Comparison of ENCODE assay signal across 29 mouse cellular contexts in the genomic region with DNA sequence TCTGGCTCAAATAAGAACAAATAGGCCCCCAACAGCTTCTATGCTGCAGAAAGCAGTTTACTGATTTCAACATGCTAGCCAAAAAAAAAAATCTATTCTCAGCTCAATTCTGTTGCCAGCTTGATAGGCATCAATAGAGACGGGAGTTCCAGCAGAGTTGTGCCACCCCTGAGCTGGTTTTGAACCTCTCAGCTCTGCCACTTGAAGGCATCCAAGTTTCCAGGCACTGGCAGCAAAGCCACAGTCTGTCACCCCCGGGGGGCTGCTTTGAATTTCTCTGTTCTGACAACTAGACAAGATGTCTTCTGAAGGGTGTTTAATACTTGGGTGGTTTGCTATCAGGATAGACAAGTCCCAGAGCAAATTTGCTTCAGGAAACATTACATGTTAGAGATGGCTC.
A peak's percentile ranks its signal among the peaks of the same experiment; 100 is the strongest.
DNase-seq lines count a peak whose midpoint lies in the region; ATAC-seq and TF ChIP-seq lines count a peak whose summit lies in the region.
"Had no signal": no experiment of that assay in that cellular context is flagged by ENCODE, and none has a peak within 500 bp of the region (broad histone marks: within the 10 kb centered on the region; RNA-seq: fewer than 3 reads in every experiment).

No protein-coding gene starts in this region.

- WGBS in hindbrain, embryonic 16.5 days: 66% methylated on average over 2 of the region's 2 CpGs
- whole genome bisulfite sequencing in hindbrain, embryonic 11.5 days: 72% methylated on average over 2 of the region's 2 CpGs
- WGBS in midbrain, postnatal 0 days: 58% methylated on average over 2 of the region's 2 CpGs
- 78% methylated on average over 2 of the region's 2 CpGs for WGBS in midbrain, embryonic 14.5 days
- 74% methylated on average over 2 of the region's 2 CpGs for WGBS in intestine, postnatal 0 days

- peak; percentile 58 to 63 for DNase-seq in cerebellum, postnatal 14 days
- DNase-seq in cerebellum, adult 8-10 months: no peak
- DNase-seq in hindbrain, embryonic 11.5 days (ENCODE audit: low spot score): no peak
- DNase-seq in midbrain, postnatal 0 days (ENCODE audit: low spot score): peak; percentile 58
- no peak for DNase-seq in midbrain, embryonic 14.5 days
- DNase-seq: adrenal gland, postnatal 10 days; gastrocnemius, postnatal 25 days; heart, adult 11 months; kidney, adult 18-20 months; kidney, postnatal 25 days; lung, embryonic 14.5 days; lung, postnatal 14 days; right cerebral cortex, postnatal 4 days; thymus, adult 18-20 months; thymus, postnatal 25 days had no signal

- no peaks in the 10 kb centered on the region for H3K9me3 ChIP-seq in hindbrain, embryonic 16.5 days (ENCODE audit: control insufficient read depth, low read length)
- no peaks in the 10 kb centered on the region for H3K9me3 ChIP-seq in hindbrain, embryonic 11.5 days (ENCODE audit: control insufficient read depth, low read length)
- no peaks in the 10 kb centered on the region for H3K9me3 ChIP-seq in midbrain, postnatal 0 days (ENCODE audit: low read length)
- H3K9me3 ChIP-seq in midbrain, embryonic 14.5 days (ENCODE audit: control insufficient read depth, low read length): no peaks in the 10 kb centered on the region
- H3K9me3 ChIP-seq in intestine, postnatal 0 days (ENCODE audit: control insufficient read depth): no peaks in the 10 kb centered on the region
- H3K9me3 ChIP-seq: embryonic facial prominence, embryonic 10.5 days; embryonic facial prominence, embryonic 15.5 days; heart, embryonic 10.5 days; heart, embryonic 15.5 days; hindbrain, embryonic 12.5 days; kidney, embryonic 15.5 days; limb, embryonic 12.5 days; liver, embryonic 15.5 days; midbrain, embryonic 15.5 days had no signal

- no peak for TF ChIP-seq CTCF in midbrain, postnatal 0 days (IDR thresholded peaks at IDR 0.05)
- TF ChIP-seq CTCF in intestine, postnatal 0 days (IDR thresholded peaks at IDR 0.05; ENCODE audit: low read depth): no peak

- no peaks in the 10 kb centered on the region for H3K27me3 ChIP-seq in hindbrain, embryonic 16.5 days (replicated peaks; ENCODE audit: control insufficient read depth, insufficient read depth, low read length)
- H3K27me3 ChIP-seq in hindbrain, embryonic 11.5 days (ENCODE audit: control insufficient read depth, insufficient read depth, low read length): no peaks in the 10 kb centered on the region
- H3K27me3 ChIP-seq in midbrain, postnatal 0 days (ENCODE audit: insufficient read depth, low read length): no peaks in the 10 kb centered on the region
- no peaks in the 10 kb centered on the region for H3K27me3 ChIP-seq in midbrain, embryonic 14.5 days (ENCODE audit: control insufficient read depth, insufficient read depth, low read length)
- H3K27me3 ChIP-seq in intestine, postnatal 0 days (replicated peaks; ENCODE audit: control insufficient read depth, insufficient read depth, low read length): no peaks in the 10 kb centered on the region
- H3K27me3 ChIP-seq: embryonic facial prominence, embryonic 15.5 days; heart, embryonic 15.5 days; hindbrain, embryonic 12.5 days; kidney, embryonic 15.5 days; liver, embryonic 15.5 days; midbrain, embryonic 15.5 days had no signal

- peak; percentile 64; the same call in 1 of the 2 replicates for ATAC-seq in hindbrain, embryonic 16.5 days
- ATAC-seq in hindbrain, embryonic 11.5 days (ENCODE audit: low FRiP score): no peak
- ATAC-seq in midbrain, postnatal 0 days (ENCODE audit: low FRiP score): no peak; the same call in 1 of the 2 replicates
- ATAC-seq in midbrain, embryonic 14.5 days (ENCODE audit: low FRiP score, low TSS enrichment): no peak
- ATAC-seq in intestine, postnatal 0 days: no peak
- ATAC-seq: inflammation-experienced regulatory T-cells, adult 6 months; midbrain, embryonic 15.5 days; Patski had no signal

- H3K4me1 ChIP-seq in hindbrain, embryonic 16.5 days (ENCODE audit: control insufficient read depth, insufficient read depth, low read depth, low read length): no peaks in the 10 kb centered on the region
- no peaks in the 10 kb centered on the region for H3K4me1 ChIP-seq in hindbrain, embryonic 11.5 days (replicated peaks; ENCODE audit: control insufficient read depth, insufficient read depth, low read length)
- H3K4me1 ChIP-seq in midbrain, postnatal 0 days (ENCODE audit: insufficient read depth, low read length): no peaks in the 10 kb centered on the region
- H3K4me1 ChIP-seq in midbrain, embryonic 14.5 days (ENCODE audit: control insufficient read depth, insufficient read depth, low read length): no peaks in the 10 kb centered on the region
- H3K4me1 ChIP-seq in intestine, postnatal 0 days (replicated peaks; ENCODE audit: control insufficient read depth, insufficient read depth, low read length): no peaks in the 10 kb centered on the region
- H3K4me1 ChIP-seq: embryonic facial prominence, embryonic 10.5 days; embryonic facial prominence, embryonic 15.5 days; hindbrain, embryonic 12.5 days; limb, embryonic 12.5 days; liver, embryonic 15.5 days; midbrain, embryonic 15.5 days had no signal

- no peak overlapping the region for H3K4me3 ChIP-seq in hindbrain, embryonic 16.5 days (ENCODE audit: low read length)
- H3K4me3 ChIP-seq in hindbrain, embryonic 11.5 days (ENCODE audit: low read depth, low read length): no peak overlapping the region
- H3K4me3 ChIP-seq in midbrain, postnatal 0 days (ENCODE audit: low read depth, low read length): no peak overlapping the region
- no peak overlapping the region for H3K4me3 ChIP-seq in midbrain, embryonic 14.5 days (replicated peaks; ENCODE audit: low read depth, low read length)
- H3K4me3 ChIP-seq in intestine, postnatal 0 days (ENCODE audit: low read depth, low read length): no peak overlapping the region
- H3K4me3 ChIP-seq: embryonic facial prominence, embryonic 10.5 days; embryonic facial prominence, embryonic 15.5 days; heart, embryonic 10.5 days; heart, embryonic 15.5 days; hindbrain, embryonic 12.5 days; kidney, embryonic 15.5 days; limb, embryonic 12.5 days; liver, embryonic 15.5 days; midbrain, embryonic 15.5 days had no signal

- H3K27ac ChIP-seq in hindbrain, embryonic 16.5 days (ENCODE audit: low read depth, low read length): no peak overlapping the region
- H3K27ac ChIP-seq in hindbrain, embryonic 11.5 days (ENCODE audit: low read depth, low read length): no peak overlapping the region
- H3K27ac ChIP-seq in midbrain, postnatal 0 days (ENCODE audit: low read depth, low read length): no peak overlapping the region
- no peak overlapping the region for H3K27ac ChIP-seq in midbrain, embryonic 14.5 days (replicated peaks; ENCODE audit: low read depth, low read length)
- no peak overlapping the region for H3K27ac ChIP-seq in intestine, postnatal 0 days (ENCODE audit: low read depth, low read length)
- H3K27ac ChIP-seq: embryonic facial prominence, embryonic 10.5 days; embryonic facial prominence, embryonic 15.5 days; heart, embryonic 10.5 days; heart, embryonic 15.5 days; hindbrain, embryonic 12.5 days; kidney, embryonic 15.5 days; limb, embryonic 12.5 days; liver, embryonic 15.5 days; midbrain, embryonic 15.5 days; stomach, postnatal 0 days had no signal

- no peaks in the 10 kb centered on the region for H3K36me3 ChIP-seq in hindbrain, embryonic 16.5 days (ENCODE audit: control insufficient read depth, insufficient read depth, low read length)
- H3K36me3 ChIP-seq in hindbrain, embryonic 11.5 days (ENCODE audit: control insufficient read depth, insufficient read depth, low read length): no peaks in the 10 kb centered on the region
- no peaks in the 10 kb centered on the region for H3K36me3 ChIP-seq in midbrain, postnatal 0 days (ENCODE audit: insufficient read depth, low read length)
- H3K36me3 ChIP-seq in midbrain, embryonic 14.5 days (ENCODE audit: control insufficient read depth, insufficient read depth, low read length): no peaks in the 10 kb centered on the region
- H3K36me3 ChIP-seq in intestine, postnatal 0 days (ENCODE audit: control insufficient read depth, insufficient read depth): no peaks in the 10 kb centered on the region
- H3K36me3 ChIP-seq: embryonic facial prominence, embryonic 10.5 days; embryonic facial prominence, embryonic 15.5 days; heart, embryonic 10.5 days; heart, embryonic 15.5 days; hindbrain, embryonic 12.5 days; kidney, embryonic 15.5 days; limb, embryonic 12.5 days; liver, embryonic 15.5 days; midbrain, embryonic 15.5 days had no signal

- H3K4me2 ChIP-seq in hindbrain, embryonic 16.5 days (ENCODE audit: low read length): no peak overlapping the region
- H3K4me2 ChIP-seq in hindbrain, embryonic 11.5 days (replicated peaks; ENCODE audit: low read depth, low read length): no peak overlapping the region
- H3K4me2 ChIP-seq in midbrain, postnatal 0 days (ENCODE audit: low read depth, low read length, poor library complexity, severe bottlenecking): no peak overlapping the region
- H3K4me2 ChIP-seq in midbrain, embryonic 14.5 days (ENCODE audit: low read length): no peak overlapping the region
- no peak overlapping the region for H3K4me2 ChIP-seq in intestine, postnatal 0 days (replicated peaks; ENCODE audit: low read depth)
- H3K4me2 ChIP-seq: embryonic facial prominence, embryonic 15.5 days; heart, embryonic 15.5 days; hindbrain, embryonic 12.5 days; kidney, embryonic 15.5 days; limb, embryonic 12.5 days; liver, embryonic 15.5 days; lung, embryonic 14.5 days; midbrain, embryonic 15.5 days had no signal

- no peak overlapping the region for H3K9ac ChIP-seq in hindbrain, embryonic 16.5 days (ENCODE audit: low read depth, low read length)
- H3K9ac ChIP-seq in hindbrain, embryonic 11.5 days (ENCODE audit: low read depth, low read length): no peak overlapping the region
- H3K9ac ChIP-seq in midbrain, postnatal 0 days (replicated peaks; ENCODE audit: low read length, poor library complexity, severe bottlenecking): no peak overlapping the region
- no peak overlapping the region for H3K9ac ChIP-seq in midbrain, embryonic 14.5 days (replicated peaks; ENCODE audit: low read length)
- no peak overlapping the region for H3K9ac ChIP-seq in intestine, postnatal 0 days (ENCODE audit: low read depth, low read length)
- H3K9ac ChIP-seq: embryonic facial prominence, embryonic 15.5 days; heart, embryonic 15.5 days; hindbrain, embryonic 12.5 days; kidney, embryonic 15.5 days; limb, embryonic 12.5 days; liver, embryonic 15.5 days; lung, embryonic 14.5 days; midbrain, embryonic 15.5 days had no signal

Comparison
In these comparisons a context has a peak if more than half of its experiments do, and no peak if none do; other contexts are left out.
1. DNase-seq: peak in cerebellum, postnatal 14 days (2 of 2) and midbrain, postnatal 0 days (single experiment); none in cerebellum, adult 8-10 months (single experiment), hindbrain, embryonic 11.5 days (single experiment) and midbrain, embryonic 14.5 days (single experiment).